Mouse (Mus musculus): ENCODE data around the gene Ndufaf2. TPM values are rescaled to one million over a fixed set of nuclear protein-coding genes. Genes with fewer than 3 reads are reported as not detected.

Ndufaf2 gene
- polyA plus RNA-seq, 1 experiment from 2014 or later = 88.7 TPM

DNA sequence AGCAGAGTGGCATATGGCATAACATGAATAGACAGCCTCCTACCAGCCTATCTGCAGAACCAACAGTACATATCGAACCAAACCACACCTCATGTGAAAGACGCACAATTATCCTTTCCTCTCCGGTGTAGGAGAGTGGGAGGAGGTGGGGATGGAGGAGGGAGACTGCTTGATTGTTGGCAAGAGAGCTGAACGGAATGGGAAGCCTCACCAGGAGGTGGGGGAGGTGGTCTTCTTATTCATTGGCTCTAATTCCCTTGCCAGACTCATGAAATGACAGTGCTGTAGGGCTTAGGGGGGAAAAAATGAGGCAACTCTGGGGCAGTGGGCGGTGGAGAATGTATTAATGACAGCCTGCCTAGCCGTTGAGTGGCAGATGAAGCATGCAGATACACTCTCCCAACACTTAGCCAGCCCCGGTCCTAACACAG, 188.4 kb downstream of the Ndufaf2 start:
- peak overlapping the region; percentile 38 for H3K4me2 ChIP-seq
- H3K9me3 ChIP-seq (replicated peaks) = no peaks in the 10 kb centered on the region
- no peak overlapping the region for H3K9ac ChIP-seq
- no peaks in the 10 kb centered on the region for H3K36me3 ChIP-seq (ENCODE audit: poor library complexity, severe bottlenecking)
- no peak overlapping the region for H3K4me3 ChIP-seq
- peak; percentile 91 for ATAC-seq
- H3K27me3 ChIP-seq = no peaks in the 10 kb centered on the region
- peaks cover 17% of the 10 kb centered on the region for H3K4me1 ChIP-seq
- peak overlapping the region; percentile 75 for H3K27ac ChIP-seq
- WGBS = 3% methylated on average over 7 of the region's 7 CpGs

DNA sequence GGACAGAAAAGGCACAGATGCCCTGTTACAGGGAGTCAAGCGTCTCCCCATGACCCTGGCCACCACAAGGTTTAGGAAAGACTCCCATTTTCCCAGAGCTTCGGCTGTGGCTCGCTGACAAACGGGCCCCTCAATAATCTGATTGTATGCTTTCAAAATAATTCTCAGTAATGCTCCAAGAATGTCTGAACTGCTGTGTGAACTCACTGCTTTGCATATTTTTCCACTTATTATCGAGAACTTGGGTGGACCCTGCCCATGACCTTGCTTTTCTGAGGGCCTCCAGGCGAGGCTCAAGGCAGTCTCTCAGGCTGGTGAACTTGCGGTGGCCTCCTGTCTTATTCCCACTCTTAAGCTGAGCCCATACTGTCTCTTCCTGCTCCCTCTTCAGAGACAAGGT, 193.8 kb downstream of the Ndufaf2 start:
- Histone ChIP-seq H3K36me3 (ENCODE audit: poor library complexity, severe bottlenecking) (no peaks in the 10 kb centered on the region), H3K9me3 (replicated peaks) (no peaks in the 10 kb centered on the region), H3K9ac (no peak overlapping the region), H3K27ac (no peak overlapping the region), H3K4me3 (no peak overlapping the region), H3K4me1 (peaks cover 19% of the 10 kb centered on the region), H3K27me3 (no peaks in the 10 kb centered on the region), H3K4me2 (no peak overlapping the region)
- 73% methylated on average over 7 of the region's 7 CpGs for WGBS
- ATAC-seq = no peak

- Histone ChIP-seq H3K4me2 (no peak overlapping the region), H3K4me3 (no peak overlapping the region), H3K4me1 (peaks cover 18% of the 10 kb centered on the region), H3K36me3 (ENCODE audit: poor library complexity, severe bottlenecking) (no peaks in the 10 kb centered on the region), H3K9me3 (replicated peaks) (no peaks in the 10 kb centered on the region), H3K9ac (no peak overlapping the region), H3K27me3 (no peaks in the 10 kb centered on the region), H3K27ac (no peak overlapping the region)
- 42% methylated on average over 11 of the region's 11 CpGs for WGBS
- no peak for ATAC-seq
These were observed 195.0 kb downstream of the Ndufaf2 start for GRCm38 (mm10) chr13:107963471-107963870.

DNA sequence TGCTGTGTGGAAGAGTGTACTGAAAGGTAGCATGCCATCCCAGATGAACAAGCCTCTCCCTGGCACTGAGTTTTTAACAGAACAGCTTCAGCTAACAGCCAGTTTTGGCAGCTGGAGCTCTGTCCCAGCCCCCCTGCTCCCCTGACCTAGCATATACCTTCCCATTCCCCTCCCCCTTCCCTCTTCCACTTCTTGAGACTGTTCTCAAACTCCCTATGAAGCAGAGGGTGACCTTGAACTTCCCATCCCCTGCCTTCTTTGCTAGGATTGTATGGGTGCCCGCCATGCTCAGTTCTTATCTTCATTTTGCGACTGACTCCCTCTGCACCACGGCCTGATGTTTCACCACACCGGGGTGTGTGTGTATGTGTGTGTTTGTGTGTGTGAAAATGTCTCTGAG, 195.7 kb downstream of the Ndufaf2 start:
- Histone ChIP-seq H3K27me3 (no peaks in the 10 kb centered on the region), H3K9ac (no peak overlapping the region), H3K27ac (no peak overlapping the region), H3K9me3 (replicated peaks) (no peaks in the 10 kb centered on the region), H3K4me3 (no peak overlapping the region), H3K4me1 (peaks cover 18% of the 10 kb centered on the region), H3K36me3 (ENCODE audit: poor library complexity, severe bottlenecking) (no peaks in the 10 kb centered on the region), H3K4me2 (no peak overlapping the region)
- 72% methylated on average over 4 of the region's 4 CpGs for WGBS
- no peak for ATAC-seq

- no peak for ATAC-seq
- Histone ChIP-seq H3K27ac (no peak overlapping the region), H3K36me3 (ENCODE audit: poor library complexity, severe bottlenecking) (no peaks in the 10 kb centered on the region)
These were observed 196.5 kb downstream of the Ndufaf2 start for GRCm38 (mm10) chr13:107961972-107962371.

GRCm38 (mm10) chr13:107961501-107961900, 196.9 kb downstream of the Ndufaf2 start:
- no peak overlapping the region for H3K27ac ChIP-seq
- no peaks in the 10 kb centered on the region for H3K27me3 ChIP-seq
- no peak for ATAC-seq
- H3K4me1 ChIP-seq = peaks cover 18% of the 10 kb centered on the region
- no peak overlapping the region for H3K4me2 ChIP-seq
- H3K36me3 ChIP-seq (ENCODE audit: poor library complexity, severe bottlenecking) = no peaks in the 10 kb centered on the region
- 80% methylated on average over 4 of the region's 4 CpGs for WGBS
- H3K9ac ChIP-seq = no peak overlapping the region
- no peak overlapping the region for H3K4me3 ChIP-seq
- H3K9me3 ChIP-seq (replicated peaks) = no peaks in the 10 kb centered on the region

More at GRCm38 (mm10) chr13:107961972-107962371, 196.5 kb downstream of the Ndufaf2 start:
- no peak overlapping the region for H3K9ac ChIP-seq
- H3K9me3 ChIP-seq (replicated peaks) = no peaks in the 10 kb centered on the region
- H3K4me2 ChIP-seq = no peak overlapping the region
- WGBS = 35% methylated on average over 4 of the region's 4 CpGs
- H3K27me3 ChIP-seq = no peaks in the 10 kb centered on the region
- no peak overlapping the region for H3K4me3 ChIP-seq
- H3K4me1 ChIP-seq = peaks cover 18% of the 10 kb centered on the region

- ATAC-seq = no peak
- Histone ChIP-seq H3K4me1 (peaks cover 27% of the 10 kb centered on the region), H3K36me3 (ENCODE audit: poor library complexity, severe bottlenecking) (no peaks in the 10 kb centered on the region), H3K4me2 (no peak overlapping the region), H3K9ac (no peak overlapping the region), H3K27me3 (no peaks in the 10 kb centered on the region), H3K4me3 (no peak overlapping the region), H3K9me3 (replicated peaks) (no peaks in the 10 kb centered on the region), H3K27ac (no peak overlapping the region)
- WGBS = 87% methylated on average over 5 of the region's 5 CpGs
These were observed 197.9 kb downstream of the Ndufaf2 start for GRCm38 (mm10) chr13:107960549-107960948.

- Histone ChIP-seq H3K27ac (no peak overlapping the region), H3K36me3 (ENCODE audit: poor library complexity, severe bottlenecking) (no peaks in the 10 kb centered on the region), H3K4me1 (peaks cover 31% of the 10 kb centered on the region), H3K4me3 (no peak overlapping the region), H3K4me2 (no peak overlapping the region), H3K27me3 (no peaks in the 10 kb centered on the region), H3K9ac (no peak overlapping the region), H3K9me3 (replicated peaks) (no peaks in the 10 kb centered on the region)
- 77% methylated on average over 4 of the region's 4 CpGs for WGBS
- ATAC-seq = no peak
These were observed 198.5 kb downstream of the Ndufaf2 start for GRCm38 (mm10) chr13:107959891-107960290.

DNA sequence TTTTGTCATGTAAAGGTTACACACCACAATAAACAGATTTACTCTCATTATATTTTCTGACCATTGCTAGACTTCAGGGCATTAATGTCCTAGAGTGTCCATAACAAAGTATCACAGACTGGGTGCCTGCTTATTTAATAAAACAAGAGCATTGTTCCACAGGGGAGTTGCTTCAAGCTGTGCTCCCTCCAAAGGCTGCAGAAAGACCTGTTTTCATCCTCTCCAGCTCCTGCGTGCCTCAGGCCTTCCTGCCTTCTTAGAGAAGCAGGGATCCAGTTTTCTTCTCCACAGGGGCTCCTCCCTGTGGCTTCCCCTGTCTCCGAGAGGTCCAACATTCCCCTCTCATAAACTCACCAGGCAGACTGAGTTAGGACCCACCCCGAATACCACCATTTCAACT, 202.2 kb downstream of the Ndufaf2 start:
- H3K4me1 ChIP-seq = peaks cover 26% of the 10 kb centered on the region
- no peak for ATAC-seq
- no peaks in the 10 kb centered on the region for H3K27me3 ChIP-seq
- WGBS = 18% methylated on average over 3 of the region's 3 CpGs
- H3K4me2 ChIP-seq = no peak overlapping the region
- no peak overlapping the region for H3K9ac ChIP-seq
- no peaks in the 10 kb centered on the region for H3K9me3 ChIP-seq (replicated peaks)
- no peaks in the 10 kb centered on the region for H3K36me3 ChIP-seq (ENCODE audit: poor library complexity, severe bottlenecking)
- no peak overlapping the region for H3K27ac ChIP-seq
- no peak overlapping the region for H3K4me3 ChIP-seq

DNA sequence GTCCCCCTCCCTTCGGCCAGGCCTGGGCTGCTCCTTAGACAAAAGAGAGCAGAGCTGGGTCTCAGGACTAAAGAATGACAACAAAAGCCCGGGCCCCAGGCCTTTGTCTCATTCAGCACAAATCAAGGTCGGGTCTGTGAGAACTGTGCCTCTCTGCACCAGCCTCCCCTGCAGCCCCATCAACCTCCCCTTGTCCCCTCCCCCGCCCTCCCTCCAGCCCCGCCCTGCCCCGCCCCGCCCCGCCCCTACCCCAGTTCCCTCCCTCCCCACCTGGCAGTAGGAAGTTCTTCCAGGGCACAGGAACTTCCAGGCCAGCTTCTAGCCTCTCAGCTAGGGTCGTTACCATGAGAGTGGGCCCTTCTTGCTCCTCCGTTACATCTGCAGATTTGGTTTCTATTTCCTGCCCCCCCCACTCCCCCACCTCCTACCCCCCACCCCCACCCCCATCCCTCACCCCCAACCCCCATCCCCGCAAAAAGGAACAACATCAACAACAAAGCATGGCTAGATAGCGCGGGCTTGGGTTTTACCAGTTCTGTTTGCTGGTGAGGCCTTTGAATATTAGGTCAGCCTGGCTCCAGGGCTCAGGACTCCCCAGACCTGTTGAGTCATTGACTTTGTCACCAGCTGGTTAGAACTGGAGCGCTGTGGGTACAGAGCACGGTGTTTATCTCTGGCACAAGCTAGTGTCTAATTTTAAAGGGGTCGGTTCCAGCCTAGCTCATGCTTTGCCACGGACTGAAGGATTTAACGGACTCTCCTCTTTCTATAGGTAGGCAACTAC, 202.9 kb downstream of the Ndufaf2 start:
- Histone ChIP-seq H3K27me3 (no peaks in the 10 kb centered on the region), H3K9ac (no peak overlapping the region), H3K4me3 (no peak overlapping the region), H3K4me2 (peak overlapping the region; percentile 37; the same call in 1 of the 2 replicates), H3K36me3 (ENCODE audit: poor library complexity, severe bottlenecking) (no peaks in the 10 kb centered on the region), H3K9me3 (replicated peaks) (no peaks in the 10 kb centered on the region), H3K27ac (no peak overlapping the region), H3K4me1 (peaks cover 26% of the 10 kb centered on the region)
- peak; percentile 92 for ATAC-seq
- WGBS = 4% methylated on average over 16 of the region's 18 CpGs

DNA sequence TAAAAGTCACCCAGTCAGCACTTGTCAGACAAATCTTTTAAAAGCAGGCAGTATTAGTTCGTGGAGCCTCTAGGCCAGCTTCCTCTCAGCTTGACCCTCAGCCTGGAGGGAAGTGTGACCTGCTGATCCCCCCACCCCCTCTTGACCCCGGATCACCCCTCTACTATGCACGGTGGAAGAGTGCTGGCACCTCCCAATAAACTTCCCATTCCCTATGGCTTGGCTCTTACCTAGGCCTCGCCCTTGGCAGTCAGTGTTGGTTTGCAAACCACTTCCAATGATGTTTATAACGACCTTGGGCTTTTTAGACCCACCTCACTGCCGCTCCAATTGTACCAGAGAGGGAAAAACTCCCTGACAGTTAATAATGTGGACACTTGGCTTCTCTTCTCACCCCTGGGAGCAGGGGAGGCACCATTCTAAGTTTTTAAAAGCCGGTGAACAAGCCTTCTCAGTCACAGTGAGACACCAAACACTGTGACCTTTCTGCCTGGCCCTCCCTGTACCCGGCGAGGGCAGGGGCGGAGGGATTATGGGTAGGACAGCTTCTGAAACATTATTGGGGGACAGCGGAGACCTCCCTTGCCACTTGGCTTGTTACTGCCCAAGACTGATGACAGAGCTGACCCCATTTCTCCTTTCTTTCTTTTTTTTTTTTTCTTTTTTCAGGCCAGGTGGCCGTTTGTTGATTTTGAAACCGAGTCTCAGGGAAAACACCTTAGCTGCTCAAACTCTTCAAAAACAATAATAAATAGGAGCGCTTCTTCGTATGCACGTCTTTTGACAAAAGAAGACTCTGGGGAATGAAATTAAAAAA, 203.8 kb downstream of the Ndufaf2 start:
- no peaks in the 10 kb centered on the region for H3K9me3 ChIP-seq (replicated peaks)
- WGBS = 7% methylated on average over 16 of the region's 16 CpGs
- no peak for ATAC-seq
- peaks cover 26% of the 10 kb centered on the region for H3K4me1 ChIP-seq
- H3K27me3 ChIP-seq = no peaks in the 10 kb centered on the region
- no peak overlapping the region for H3K4me3 ChIP-seq
- peak overlapping the region; percentile 37; the same call in 1 of the 2 replicates for H3K4me2 ChIP-seq
- no peaks in the 10 kb centered on the region for H3K36me3 ChIP-seq (ENCODE audit: poor library complexity, severe bottlenecking)
- H3K27ac ChIP-seq = peak overlapping the region; percentile 48
- H3K9ac ChIP-seq = peak overlapping the region; percentile 26; the same call in 1 of the 2 replicates

- Histone ChIP-seq H3K4me3 (no peak overlapping the region), H3K36me3 (ENCODE audit: poor library complexity, severe bottlenecking) (no peaks in the 10 kb centered on the region), H3K9me3 (replicated peaks) (no peaks in the 10 kb centered on the region), H3K27ac (no peak overlapping the region; the same call in 1 of the 2 replicates), H3K4me1 (peaks cover 26% of the 10 kb centered on the region), H3K9ac (peak overlapping the region; percentile 12; the same call in 1 of the 2 replicates), H3K27me3 (no peaks in the 10 kb centered on the region), H3K4me2 (no peak overlapping the region)
- WGBS = 27% methylated on average over 9 of the region's 9 CpGs
- ATAC-seq = no peak
These were observed 204.4 kb downstream of the Ndufaf2 start for GRCm38 (mm10) chr13:107954100-107954444.
